Comparison of ENCODE assay signal across 18 mouse cellular contexts in the genomic region with DNA sequence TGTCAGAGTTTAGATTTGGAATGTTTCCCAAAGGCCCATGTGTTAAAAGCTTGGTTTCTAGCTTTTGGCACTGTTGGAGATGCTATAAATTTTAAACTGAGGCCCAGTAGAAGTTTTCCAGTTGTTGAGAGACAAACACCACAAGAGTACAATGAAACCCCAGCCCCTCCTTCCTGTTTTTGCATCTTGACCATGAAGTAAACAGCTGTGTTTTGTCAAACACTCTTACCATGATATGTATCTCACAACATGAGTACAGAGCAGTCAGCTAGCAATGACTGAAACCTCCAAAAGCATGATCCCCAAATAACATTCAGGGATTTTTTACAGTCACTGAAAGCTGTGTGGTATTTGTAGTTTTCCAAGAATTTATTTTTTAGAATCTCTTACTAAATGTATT. TPM values are rescaled to one million over a fixed set of nuclear protein-coding genes. Genes with fewer than 3 reads are reported as not detected.
"Had no signal": no experiment of that assay in that cellular context is flagged by ENCODE, and none has a peak within 500 bp of the region (broad histone marks: within the 10 kb centered on the region; RNA-seq: fewer than 3 reads in every experiment).

No protein-coding gene starts in this region.

- H3K27me3 ChIP-seq: liver, embryonic 15.5 days; lung, embryonic 15.5 days; midbrain, embryonic 13.5 days; midbrain, embryonic 15.5 days; neural tube, embryonic 12.5 days; stomach, embryonic 15.5 days had no signal

- H3K4me1 ChIP-seq: liver, embryonic 15.5 days; lung, embryonic 15.5 days; megakaryocyte, embryonic 14.5 days; neural tube, embryonic 12.5 days; stomach, embryonic 15.5 days had no signal

- H3K4me2 ChIP-seq: liver, embryonic 15.5 days; lung, embryonic 15.5 days; midbrain, embryonic 11.5 days; midbrain, embryonic 13.5 days; midbrain, embryonic 15.5 days; neural tube, embryonic 12.5 days; stomach, embryonic 15.5 days had no signal

- ATAC-seq: liver, postnatal 0 days; midbrain, embryonic 13.5 days; midbrain, embryonic 15.5 days had no signal

- H3K4me3 ChIP-seq: liver, embryonic 15.5 days; lung, embryonic 15.5 days; megakaryocyte, embryonic 14.5 days; midbrain, embryonic 13.5 days; midbrain, embryonic 15.5 days; neural tube, embryonic 12.5 days; stomach, embryonic 15.5 days had no signal

- DNase-seq: liver, postnatal 0 days; lung, postnatal 10 days; lung, postnatal 36 days; right cerebral cortex, postnatal 14 days; thymus, adult 2 months; thymus, postnatal 25 days; thymus, postnatal 4 days had no signal

- H3K9me3 ChIP-seq: liver, embryonic 15.5 days; lung, embryonic 15.5 days; megakaryocyte, embryonic 14.5 days; midbrain, embryonic 13.5 days; midbrain, embryonic 15.5 days; neural tube, embryonic 12.5 days; stomach, embryonic 15.5 days had no signal

- H3K36me3 ChIP-seq: liver, embryonic 15.5 days; lung, embryonic 15.5 days; midbrain, embryonic 13.5 days; midbrain, embryonic 15.5 days; neural tube, embryonic 12.5 days; stomach, embryonic 15.5 days had no signal

- H3K9ac ChIP-seq: liver, embryonic 15.5 days; liver, postnatal 0 days; lung, embryonic 15.5 days; midbrain, embryonic 13.5 days; midbrain, embryonic 15.5 days; neural tube, embryonic 12.5 days; stomach, embryonic 15.5 days had no signal

- H3K27ac ChIP-seq: liver, embryonic 15.5 days; lung, embryonic 15.5 days; macrophage; midbrain, embryonic 13.5 days; midbrain, embryonic 15.5 days; neural tube, embryonic 12.5 days; stomach, embryonic 15.5 days; stomach, postnatal 0 days had no signal

RNA-seq across cellular contexts. Expression of a gene that starts 50.4 kb away (rescaled TPM):
- polyA plus RNA-seq: macrophage; neural tube, embryonic 14.5 days had no signal
